24 mouse cellular contexts compared by ENCODE assay signal in the genomic region with DNA sequence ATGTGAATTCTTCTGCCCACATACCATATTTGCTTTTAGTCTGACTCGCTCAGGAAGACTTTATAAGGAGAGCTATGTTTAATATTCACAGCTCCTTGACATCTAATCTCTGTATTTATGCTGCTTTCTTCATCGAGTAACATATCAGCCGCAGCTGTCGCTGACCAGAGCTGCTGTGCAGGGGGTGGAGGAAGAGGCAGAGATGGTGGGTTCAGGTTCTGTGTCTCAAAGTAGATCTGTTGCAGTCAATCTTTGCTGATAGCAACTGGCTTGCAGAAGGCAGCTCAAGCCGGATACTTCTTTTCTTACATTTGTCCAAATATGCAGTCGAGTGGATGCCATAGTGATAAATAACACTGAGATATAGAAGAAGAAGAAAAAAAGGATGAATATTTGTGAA.
DNase-seq lines count a peak whose midpoint lies in the region; ATAC-seq and TF ChIP-seq lines count a peak whose summit lies in the region.
"Had no signal": no experiment of that assay in that cellular context is flagged by ENCODE, and none has a peak within 500 bp of the region (broad histone marks: within the 10 kb centered on the region; RNA-seq: fewer than 3 reads in every experiment).

No protein-coding gene starts in this region.

- 85% methylated on average over 6 of the region's 6 CpGs for WGBS in limb, embryonic 13.5 days
- WGBS in limb, embryonic 10.5 days = 95% methylated on average over 6 of the region's 6 CpGs

- H3K27ac ChIP-seq in gastrocnemius, adult 2 months = peak overlapping the region; percentile 39
- no peak overlapping the region for H3K27ac ChIP-seq in limb, embryonic 13.5 days
- H3K27ac ChIP-seq in limb, embryonic 10.5 days = no peak overlapping the region
- H3K27ac ChIP-seq: embryonic facial prominence, embryonic 12.5 days; forebrain, embryonic 10.5 days; forebrain, embryonic 13.5 days; heart, adult 2 months; hindbrain, embryonic 12.5 days; hindbrain, embryonic 15.5 days had no signal

- intact Hi-C loops in gastrocnemius, adult 2 months (cut with DNase I) = no loop called here
- intact Hi-C loops in gastrocnemius, postnatal 36 days (cut with DNase I) = no loop called here

- peaks cover 41% of the 10 kb centered on the region for H3K27me3 ChIP-seq in limb, embryonic 13.5 days
- no peaks in the 10 kb centered on the region for H3K27me3 ChIP-seq in limb, embryonic 10.5 days (ENCODE audit: low read depth, poor library complexity, severe bottlenecking)
- no peaks in the 10 kb centered on the region for H3K27me3 ChIP-seq in myocyte (ENCODE audit: control insufficient read depth, insufficient read depth, insufficient read length)
- H3K27me3 ChIP-seq: embryonic facial prominence, embryonic 12.5 days; forebrain, embryonic 13.5 days; hindbrain, embryonic 12.5 days; hindbrain, embryonic 15.5 days had no signal

- no peak overlapping the region for H3K4me3 ChIP-seq in gastrocnemius, adult 2 months
- no peak overlapping the region for H3K4me3 ChIP-seq in limb, embryonic 13.5 days
- no peak overlapping the region for H3K4me3 ChIP-seq in limb, embryonic 10.5 days
- no peak overlapping the region for H3K4me3 ChIP-seq in myocyte
- H3K4me3 ChIP-seq: embryonic facial prominence, embryonic 12.5 days; forebrain, embryonic 10.5 days; forebrain, embryonic 13.5 days; heart, adult 2 months; hindbrain, embryonic 12.5 days; hindbrain, embryonic 15.5 days had no signal

- no peak for TF ChIP-seq CTCF in gastrocnemius, adult 2 months (IDR thresholded peaks at IDR 0.05)

- H3K36me3 ChIP-seq in limb, embryonic 13.5 days = no peaks in the 10 kb centered on the region
- no peaks in the 10 kb centered on the region for H3K36me3 ChIP-seq in limb, embryonic 10.5 days
- H3K36me3 ChIP-seq in myocyte (ENCODE audit: control insufficient read depth, insufficient read depth) = no peaks in the 10 kb centered on the region
- H3K36me3 ChIP-seq: embryonic facial prominence, embryonic 12.5 days; forebrain, embryonic 10.5 days; hindbrain, embryonic 12.5 days; hindbrain, embryonic 15.5 days had no signal

- H3K4me2 ChIP-seq in limb, embryonic 13.5 days (replicated peaks) = no peak overlapping the region
- peak overlapping the region; percentile 60 for H3K4me2 ChIP-seq in myocyte (ENCODE audit: low read depth)
- H3K4me2 ChIP-seq: embryonic facial prominence, embryonic 12.5 days; forebrain, embryonic 13.5 days; heart, embryonic 11.5 days; hindbrain, embryonic 12.5 days; hindbrain, embryonic 15.5 days had no signal

- H3ac ChIP-seq in myocyte (ENCODE audit: control insufficient read depth, insufficient read length) = no peak overlapping the region

- peak; percentile 7; the same call in 1 of the 2 replicates for ATAC-seq in limb, embryonic 13.5 days (ENCODE audit: low FRiP score, low read depth)
- ATAC-seq: CD4-positive, CD25-positive, alpha-beta regulatory T cell, adult 4 months; forebrain, embryonic 13.5 days; forebrain, embryonic 16.5 days; intestine, postnatal 0 days had no signal

- peaks cover 16% of the 10 kb centered on the region for H3K4me1 ChIP-seq in limb, embryonic 13.5 days
- peaks cover 7% of the 10 kb centered on the region for H3K4me1 ChIP-seq in limb, embryonic 10.5 days
- H3K4me1 ChIP-seq: forebrain, embryonic 10.5 days; forebrain, embryonic 13.5 days; hindbrain, embryonic 12.5 days; hindbrain, embryonic 15.5 days had no signal

- no peaks in the 10 kb centered on the region for H3K9me3 ChIP-seq in limb, embryonic 13.5 days
- no peaks in the 10 kb centered on the region for H3K9me3 ChIP-seq in limb, embryonic 10.5 days (replicated peaks)
- H3K9me3 ChIP-seq: embryonic facial prominence, embryonic 12.5 days; forebrain, embryonic 10.5 days; forebrain, embryonic 13.5 days; hindbrain, embryonic 12.5 days; hindbrain, embryonic 15.5 days had no signal

- DNase-seq in gastrocnemius, adult 2 months = no peak
- no peak for DNase-seq in gastrocnemius, postnatal 36 days
- DNase-seq in limb, embryonic 10.5 days (ENCODE audit: low spot score) = no peak
- no peak for DNase-seq in natural killer cell, adult 2 months (ENCODE audit: low spot score in 2 of 2)
- DNase-seq: adrenal gland, adult 2 months; adrenal gland, postnatal 14 days; B cell, adult 2 months; cerebellum, adult 11 months; cerebellum, adult 2 months; cerebellum, adult 9-11 months; cerebellum, postnatal 36 days; gastrocnemius, postnatal 14 days; heart, adult 2 months had no signal

- peaks cover 68% of the 10 kb centered on the region for H3K79me2 ChIP-seq in myocyte (ENCODE audit: control insufficient read depth, insufficient read depth)

- H3K9ac ChIP-seq in limb, embryonic 13.5 days = no peak overlapping the region
- H3K9ac ChIP-seq: embryonic facial prominence, embryonic 12.5 days; forebrain, embryonic 13.5 days; hindbrain, embryonic 12.5 days; hindbrain, embryonic 15.5 days had no signal

- no peak for TF ChIP-seq POLR2A in myocyte (IDR thresholded peaks at IDR 0.05; ENCODE audit: insufficient read length, low read depth)

TF ChIP-seq in myocyte, 11 proteins besides CTCF, POLR2A, EP300 and RAD21:
- TF ChIP-seq USF1 (IDR thresholded peaks at IDR 0.05; ENCODE audit: low read depth) (no peak), TCF12 (IDR thresholded peaks at IDR 0.05; ENCODE audit: insufficient read depth, poor library complexity, severe bottlenecking) (peak; percentile 87), MYOG (IDR thresholded peaks at IDR 0.05; ENCODE audit: control insufficient read depth in 1 of 3, insufficient read depth in 1 of 3, insufficient read length in 2 of 3, low read depth in 2 of 3) (peak in 2 of 3 experiments; percentile 88 to 90), E2F4 (IDR thresholded peaks at IDR 0.05; ENCODE audit: insufficient read depth) (no peak), MYOD1 (IDR thresholded peaks at IDR 0.05; ENCODE audit: control insufficient read depth in 1 of 3, insufficient read length in 2 of 3, low read depth in 2 of 3) (peak; percentile 51 to 91 (median 89)), REST (IDR thresholded peaks at IDR 0.05; ENCODE audit: insufficient read depth, insufficient read length) (no peak), SRF (IDR thresholded peaks at IDR 0.05; ENCODE audit: control insufficient read depth, insufficient read length, low read depth) (no peak), TCF3 (IDR thresholded peaks at IDR 0.05; ENCODE audit: insufficient read length, low read depth) (no peak), POLR2AphosphoS2 (IDR thresholded peaks at IDR 0.05; ENCODE audit: insufficient read length, low read depth) (no peak), CEBPB (IDR thresholded peaks at IDR 0.05; ENCODE audit: insufficient read depth, poor library complexity, severe bottlenecking) (no peak), MAX (IDR thresholded peaks at IDR 0.05; ENCODE audit: low read depth) (no peak)
